Mouse (Mus musculus) T-cell, adult 2 months (primary cell): ENCODE data around the gene Ltc4s.

Experiments used
- DNase-seq: peaks from one replicate; pipeline ENCODE4 v3.0.0; 2022; ENCODE audit warnings: low spot score

The Ltc4s gene

DNA sequence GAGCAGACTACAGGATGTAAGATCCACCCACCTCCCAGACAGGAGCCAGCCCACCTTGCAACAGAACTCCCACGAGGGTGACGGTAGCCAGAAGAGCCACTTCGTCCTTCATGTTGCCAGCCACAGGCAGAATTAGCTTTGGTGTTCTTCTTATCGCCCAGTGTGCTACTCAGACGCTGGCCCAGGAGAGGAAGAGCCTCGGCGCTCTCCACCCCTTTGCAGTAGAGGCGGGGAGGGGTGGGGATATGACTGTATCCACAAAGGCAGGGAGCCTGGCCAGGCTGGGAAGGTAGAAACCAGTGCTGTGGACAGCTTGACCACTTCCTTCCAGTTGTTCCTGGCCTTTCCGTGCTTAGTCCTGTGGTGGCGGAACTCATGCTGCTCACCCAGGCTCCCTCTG lies at the start of gene Ltc4s:
Gene Ltc4s (minus strand): TSS at position 293 of the 400 bp plus-strand sequence.
- DNase-seq, result no peak

DNA sequence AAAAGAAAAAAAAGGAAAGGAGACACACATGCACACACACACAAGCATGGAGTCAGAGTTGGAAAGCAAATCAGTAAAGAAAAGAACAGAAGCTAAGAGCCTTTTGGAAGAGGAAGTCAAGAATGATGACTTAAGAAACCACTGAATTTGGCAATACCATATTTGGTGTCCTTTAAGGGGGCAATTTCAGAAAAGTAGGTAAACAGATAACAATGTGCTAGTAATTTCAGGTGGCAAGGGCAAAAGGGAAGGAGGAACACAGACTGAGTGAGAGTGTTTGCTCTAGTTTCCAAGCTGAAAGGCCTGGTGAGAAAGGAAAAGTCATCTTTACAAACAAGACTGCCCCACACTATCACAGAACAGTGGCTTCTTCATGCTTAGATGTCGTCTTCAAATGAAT lies 48.0 kb upstream of the Ltc4s start:
- no peak for DNase-seq

DNA sequence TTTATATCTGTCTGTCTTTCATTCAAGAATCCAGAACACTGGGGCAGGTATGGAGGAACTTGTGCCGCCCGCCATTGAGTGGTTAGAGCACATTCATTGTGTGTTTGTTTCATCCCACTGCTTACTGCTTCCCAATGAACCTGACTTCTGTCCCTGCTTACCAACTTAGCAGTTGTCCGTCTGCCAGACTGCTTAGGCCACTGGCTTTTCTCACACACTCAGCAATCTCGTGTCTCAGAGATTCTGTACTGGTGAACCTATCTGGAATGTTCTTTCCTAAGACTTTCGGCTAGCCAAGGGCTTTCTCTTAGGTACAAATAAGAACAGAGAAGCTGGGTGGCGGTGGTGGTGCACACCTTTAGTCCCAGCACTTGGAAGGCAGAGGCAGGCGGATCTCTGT lies 47.3 kb upstream of the Ltc4s start:
- DNase-seq, result no peak

DNA sequence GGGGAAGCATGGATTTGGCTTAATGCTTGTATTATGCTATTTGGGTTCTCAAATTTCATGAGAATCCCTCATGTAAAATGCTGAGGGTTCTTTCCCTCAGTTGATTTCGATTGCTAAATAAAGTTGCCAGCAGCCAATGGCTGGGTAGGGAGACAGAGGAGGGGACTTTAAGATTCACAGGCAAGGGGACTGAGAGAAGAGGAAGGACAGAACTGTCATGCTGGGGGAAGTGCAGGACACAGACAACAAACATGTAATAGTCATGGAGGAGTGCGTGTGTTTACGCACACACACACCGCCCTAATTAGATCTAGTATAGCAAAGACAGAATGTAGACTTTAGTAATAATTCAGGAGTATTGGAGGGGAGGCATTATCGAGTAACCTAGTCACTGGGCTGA lies 46.8 kb upstream of the Ltc4s start:
- no peak for DNase-seq

DNA sequence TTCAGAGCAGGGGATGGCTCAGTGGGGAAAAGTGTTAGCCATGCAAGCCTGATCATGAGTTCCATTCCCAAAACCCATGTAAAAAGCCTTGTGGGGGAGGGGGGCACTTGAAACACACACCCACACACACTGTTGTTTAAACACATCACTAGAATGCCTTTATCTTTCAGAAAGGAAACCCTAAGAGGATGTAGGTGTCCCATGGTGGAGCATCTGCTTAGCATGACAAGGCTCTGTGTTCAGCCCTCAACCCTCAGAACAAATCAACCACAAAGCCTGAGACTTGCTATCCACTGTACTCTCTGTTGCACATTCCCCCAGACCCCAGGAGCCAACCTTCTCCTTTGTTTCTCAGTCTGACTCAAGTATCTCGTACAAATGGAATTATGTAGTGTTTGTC lies 41.6 kb upstream of the Ltc4s start:
- peak; percentile 46 for DNase-seq

DNA sequence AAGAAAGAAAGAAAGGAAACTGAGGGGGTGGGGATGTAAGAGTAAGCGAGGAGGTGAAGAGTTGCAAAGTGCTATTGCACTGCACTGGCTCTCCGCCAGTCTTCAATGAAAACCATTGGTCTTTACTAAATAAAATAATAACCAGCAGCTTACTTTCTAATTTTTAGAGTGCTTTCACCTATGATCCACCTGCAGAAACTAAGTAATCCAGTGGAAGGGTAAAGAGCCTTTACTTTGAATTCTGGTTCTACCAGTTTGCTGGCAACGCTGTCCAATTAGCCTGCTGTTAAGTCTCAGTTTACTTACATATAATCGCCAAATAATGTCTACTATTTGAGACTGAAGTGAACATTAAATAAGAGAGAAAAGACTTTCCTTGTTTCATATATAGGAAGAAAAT lies 40.6 kb upstream of the Ltc4s start:
- no peak for DNase-seq

DNA sequence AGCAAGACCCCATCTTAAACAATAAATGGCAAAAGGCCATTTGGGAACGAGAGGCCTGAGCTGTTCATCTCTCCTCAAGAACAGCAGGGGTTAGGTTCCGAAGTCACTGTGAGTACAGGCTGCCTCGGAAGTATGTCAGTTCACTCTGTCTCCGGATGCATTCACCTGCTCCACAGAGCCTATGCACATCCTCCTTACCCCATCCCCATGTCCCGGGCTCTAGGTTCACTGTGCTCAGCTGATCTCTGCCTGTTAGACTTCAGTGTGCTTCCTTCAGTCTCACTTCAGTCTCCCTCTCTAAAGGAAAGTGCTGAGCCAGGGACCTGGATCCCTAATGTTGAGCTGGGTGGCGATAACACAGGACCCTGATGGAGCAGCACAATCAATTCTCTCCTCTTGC lies 39.3 kb upstream of the Ltc4s start:
- no peak for DNase-seq

DNA sequence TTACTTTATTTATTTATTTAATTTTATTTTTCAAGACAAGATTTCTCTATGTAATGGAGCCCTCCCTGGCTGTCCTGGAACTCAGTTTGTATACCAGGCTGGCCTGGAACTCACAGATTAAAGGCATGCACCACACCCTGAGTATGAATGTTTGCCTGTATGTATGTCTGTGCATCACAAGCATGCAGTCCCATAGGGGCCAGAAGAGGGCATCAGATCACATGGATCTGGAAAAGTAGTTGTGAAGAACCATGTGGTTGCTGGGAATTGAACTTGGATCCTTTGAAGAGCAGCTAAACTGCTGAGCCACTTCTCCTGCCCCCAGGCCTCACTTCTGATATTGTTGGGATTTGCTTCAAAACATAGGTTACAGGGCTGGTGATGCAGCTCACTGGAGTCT lies 38.6 kb upstream of the Ltc4s start:
- DNase-seq, result no peak

DNA sequence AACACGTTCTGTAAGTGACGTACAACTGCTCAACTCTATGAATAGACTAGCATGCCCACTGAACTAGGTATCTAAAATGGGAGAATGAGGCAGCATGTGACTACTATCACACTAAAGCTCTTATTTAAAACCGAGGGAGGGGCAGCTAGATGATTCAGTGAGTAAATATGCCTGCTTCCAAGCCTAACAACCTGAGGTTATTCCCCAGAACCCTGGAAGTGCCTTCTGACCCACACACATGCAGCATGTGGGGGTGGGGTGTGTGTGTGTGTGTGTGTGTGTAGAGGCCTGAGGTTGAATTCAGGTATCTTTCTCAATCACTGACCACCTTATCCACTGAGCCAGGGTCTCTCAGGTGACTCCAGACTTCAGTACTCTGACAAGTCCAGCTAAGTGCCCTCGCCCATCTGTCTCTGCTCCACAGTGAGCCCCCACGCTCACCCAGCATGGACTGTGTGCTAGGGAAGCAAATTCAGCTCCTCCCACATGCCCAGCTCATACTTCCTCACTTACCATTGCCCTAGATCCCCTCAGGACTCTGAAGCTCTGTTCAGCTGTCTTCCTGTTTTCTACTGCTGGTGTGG lies 37.2 kb upstream of the Ltc4s start:
- no peak for DNase-seq

DNA sequence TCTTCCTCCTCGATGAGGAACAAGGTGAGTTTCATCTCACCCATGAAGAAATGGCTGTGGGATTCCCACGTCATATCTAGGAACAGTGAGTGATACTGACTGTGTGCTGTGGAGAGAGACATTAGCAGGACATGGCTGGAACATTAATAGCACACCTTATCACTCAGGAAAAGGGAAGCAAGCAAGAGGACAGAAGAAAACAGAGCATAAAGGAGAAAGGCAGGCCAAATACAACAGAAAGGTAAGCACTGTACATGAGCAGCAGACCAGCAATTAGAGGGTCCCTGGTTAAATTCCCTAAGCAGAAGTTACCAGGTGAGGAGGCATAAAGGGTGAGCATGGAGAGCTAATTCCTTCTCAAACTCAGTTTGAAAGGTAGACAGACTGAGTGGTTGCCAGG lies 36.7 kb upstream of the Ltc4s start:
- DNase-seq, result no peak

DNA sequence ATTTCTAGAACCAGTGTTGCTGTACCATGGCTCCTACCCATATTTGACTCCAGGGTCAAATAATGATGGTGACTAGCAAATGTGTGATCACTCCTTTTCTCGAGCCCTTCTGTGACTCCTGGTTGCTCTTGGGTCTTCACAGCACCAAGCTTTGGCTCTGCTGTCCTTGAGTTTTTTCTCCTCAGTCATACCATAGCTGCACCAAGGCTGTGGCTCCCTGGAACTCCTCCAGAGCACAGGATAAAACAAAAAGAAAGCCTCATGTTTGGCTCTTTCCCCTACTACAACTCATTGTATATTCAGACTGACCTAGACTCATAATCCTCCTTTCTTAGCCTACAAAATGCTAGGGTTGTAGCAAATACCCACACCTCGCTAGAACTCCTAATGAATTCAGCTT lies 34.4 kb upstream of the Ltc4s start:
- no peak for DNase-seq

DNA sequence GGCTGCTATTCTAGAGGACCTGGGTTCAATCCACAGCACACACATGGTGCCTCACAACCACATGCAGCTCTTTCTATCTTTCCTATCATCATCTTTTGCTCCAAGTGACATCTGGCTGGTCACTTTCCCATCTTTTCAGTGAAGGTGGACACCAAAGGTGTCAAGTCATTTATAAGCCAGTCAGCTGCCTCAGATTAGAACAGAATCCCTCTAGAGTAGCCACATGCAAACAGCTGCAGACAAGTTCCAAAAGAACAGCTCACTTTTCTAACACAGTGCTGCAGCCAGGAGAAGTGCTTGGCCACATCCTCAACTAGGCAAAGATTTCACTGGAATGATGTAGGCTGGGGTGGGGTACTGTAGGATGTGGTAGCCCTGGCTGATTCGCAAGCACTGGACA lies 31.5 kb upstream of the Ltc4s start:
- no peak for DNase-seq

DNA sequence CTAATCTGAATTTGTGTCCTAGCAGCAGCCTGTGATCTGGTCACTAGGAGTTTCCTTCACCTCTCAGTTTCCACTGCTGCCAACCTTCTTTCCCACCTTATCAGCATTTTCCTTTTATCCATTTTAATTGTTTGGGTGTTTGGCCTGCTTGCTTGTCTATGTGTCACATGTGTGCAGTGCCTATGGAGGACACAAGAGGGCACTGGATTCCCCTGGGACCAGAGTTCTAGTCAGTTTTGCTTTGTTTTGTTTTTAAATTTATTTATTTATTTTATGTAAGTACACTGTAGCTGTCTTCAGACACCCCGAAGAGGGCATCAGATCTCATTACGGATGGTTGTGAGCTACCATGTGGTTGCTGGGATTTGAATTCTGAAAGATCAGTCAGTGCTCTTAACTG lies 30.7 kb upstream of the Ltc4s start:
- peak; percentile 33 for DNase-seq

DNA sequence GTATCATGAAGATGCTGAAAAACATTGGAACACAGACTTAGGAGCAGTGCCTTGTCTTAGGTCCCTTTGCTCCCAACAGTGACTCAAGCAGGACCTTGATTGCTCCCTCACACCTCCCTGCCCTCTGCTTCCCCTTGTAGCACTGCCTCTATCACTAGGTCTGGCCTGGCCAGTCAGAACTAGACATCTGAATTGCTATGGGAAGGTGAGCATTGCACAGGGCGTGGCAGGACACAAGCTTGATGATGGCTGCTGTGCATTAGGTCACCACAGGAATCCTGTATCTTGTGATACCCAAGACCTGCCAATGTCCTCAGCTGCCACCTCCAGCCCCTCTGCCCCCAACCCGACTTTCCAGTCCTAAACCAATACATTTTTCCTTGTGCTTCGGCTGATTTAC lies 28.6 kb upstream of the Ltc4s start:
- DNase-seq, result no peak

DNA sequence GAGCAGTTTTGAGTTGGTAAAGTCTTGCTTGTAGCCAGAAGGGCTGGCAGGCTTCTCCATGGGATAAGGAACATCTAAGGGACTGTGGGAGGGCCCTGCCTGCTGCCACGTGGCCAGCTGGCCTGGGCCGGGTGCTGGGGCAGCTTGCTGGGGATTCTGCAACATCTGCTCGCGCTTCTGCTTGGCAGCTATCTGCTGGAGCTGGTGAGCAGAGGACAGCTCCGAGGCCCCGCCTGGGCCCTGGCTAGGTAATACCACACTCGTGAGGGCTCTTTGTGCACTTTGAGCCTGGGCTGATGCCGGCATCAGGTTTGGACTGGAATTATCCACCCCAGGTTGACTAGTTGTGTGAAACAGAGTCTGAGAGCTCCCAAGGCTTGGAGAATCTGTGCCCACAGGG lies 27.5 kb upstream of the Ltc4s start:
- DNase-seq, result no peak

DNA sequence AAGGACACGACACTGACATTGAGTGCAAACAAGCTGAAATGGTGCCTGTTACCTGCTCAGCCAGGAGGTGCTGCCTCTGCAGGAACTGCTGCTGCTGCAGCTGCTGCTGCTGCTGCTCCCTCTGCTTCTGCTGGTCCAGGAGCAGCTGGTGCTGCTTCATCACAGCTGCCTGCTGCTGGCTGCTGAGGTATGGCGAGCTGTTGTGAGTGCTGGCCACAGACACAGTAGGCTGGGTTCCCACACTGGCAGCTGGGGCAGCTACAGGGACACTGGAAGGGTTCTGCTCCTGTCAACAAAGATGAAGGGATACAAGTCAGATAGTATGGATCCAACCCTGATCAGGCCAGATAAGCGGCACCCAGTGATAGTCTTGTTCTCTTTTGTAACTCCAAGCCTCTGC lies 24.8 kb upstream of the Ltc4s start:
- no peak for DNase-seq

DNA sequence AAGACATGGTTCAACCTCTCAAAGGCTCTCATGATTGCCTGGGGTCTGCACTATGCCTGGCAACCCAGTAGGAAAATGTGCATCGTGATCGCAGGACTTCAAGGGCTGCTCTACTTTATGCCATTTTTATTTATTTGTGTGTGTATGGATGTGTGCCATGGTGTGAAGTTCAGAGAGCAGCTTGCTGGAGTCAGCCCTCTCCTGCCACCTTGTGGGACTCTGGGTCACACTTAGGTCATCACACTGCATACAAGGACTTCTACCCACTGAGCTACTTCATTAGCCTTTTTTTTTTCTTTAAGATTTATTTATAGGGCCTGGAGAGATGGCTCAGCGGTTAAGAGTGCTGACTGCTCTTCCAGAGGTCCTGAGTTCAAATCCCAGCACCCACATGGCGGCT lies 23.6 kb upstream of the Ltc4s start:
- no peak for DNase-seq

DNA sequence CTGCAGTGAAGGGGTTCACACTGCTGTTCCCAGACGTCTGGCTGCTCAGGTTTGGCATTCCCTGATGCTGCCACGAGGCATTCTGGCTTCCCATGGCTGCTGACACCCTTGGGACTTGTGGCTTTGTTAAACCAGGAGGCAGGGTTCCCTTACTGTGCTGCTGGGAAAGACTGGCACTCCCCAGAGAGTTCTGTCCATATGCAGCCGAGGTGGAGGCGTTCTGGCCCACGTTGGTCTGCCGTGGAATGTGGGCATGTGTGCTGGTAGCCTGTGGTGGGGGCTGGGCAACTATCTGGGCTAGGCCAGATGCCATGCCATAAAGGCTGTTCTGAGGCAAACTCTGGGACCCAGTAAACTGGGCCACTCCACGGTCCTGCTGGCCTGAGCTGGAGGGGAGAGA lies 19.9 kb upstream of the Ltc4s start:
- DNase-seq, result no peak

DNA sequence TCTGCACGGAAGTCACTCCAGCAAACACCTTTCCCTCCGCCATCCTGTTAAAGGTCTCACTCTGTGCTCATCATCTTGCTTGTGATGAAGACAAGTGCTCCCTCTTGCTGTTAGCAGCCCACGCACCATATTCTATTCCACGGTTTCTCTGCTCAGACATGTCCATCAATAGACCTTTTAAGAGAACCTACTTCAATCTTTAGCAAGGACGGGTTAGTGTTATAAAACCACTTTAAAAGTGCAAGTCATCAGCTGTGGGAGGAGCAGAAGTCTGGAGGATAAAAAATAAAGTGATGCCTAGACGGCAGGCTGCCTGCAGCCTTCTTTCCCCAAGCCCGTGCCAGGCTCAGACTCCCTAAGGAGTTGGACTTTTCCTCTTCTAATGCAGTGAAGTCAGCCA lies 18.2 kb upstream of the Ltc4s start:
- no peak for DNase-seq

DNA sequence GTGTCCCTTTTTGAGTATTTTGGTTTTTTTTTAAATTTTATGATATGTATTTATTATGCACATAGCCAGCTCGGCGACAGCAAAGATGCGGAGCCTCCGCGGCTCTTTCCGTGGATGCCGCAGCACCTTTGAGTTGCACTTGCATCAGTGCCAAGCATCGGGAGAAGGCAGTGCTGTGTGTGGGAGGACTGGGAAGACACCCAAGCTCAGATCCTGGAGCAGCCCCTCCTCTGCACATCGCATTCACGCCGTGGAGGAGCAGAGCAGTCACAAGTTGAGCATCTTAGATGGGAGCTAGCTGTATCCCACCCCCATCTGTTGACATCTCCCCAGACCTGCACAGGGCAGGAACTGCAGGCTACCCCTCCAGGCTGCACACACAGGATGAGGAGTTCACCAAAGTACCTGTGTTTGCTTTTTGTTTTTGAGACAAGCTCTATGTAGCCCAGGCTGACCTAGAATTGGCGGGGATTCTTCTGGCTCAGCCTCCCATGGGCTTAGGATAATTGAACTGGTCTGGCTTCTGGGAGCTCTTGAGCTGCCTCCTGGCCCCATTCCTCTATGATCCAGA lies 15.7 kb upstream of the Ltc4s start:
- no peak for DNase-seq

DNA sequence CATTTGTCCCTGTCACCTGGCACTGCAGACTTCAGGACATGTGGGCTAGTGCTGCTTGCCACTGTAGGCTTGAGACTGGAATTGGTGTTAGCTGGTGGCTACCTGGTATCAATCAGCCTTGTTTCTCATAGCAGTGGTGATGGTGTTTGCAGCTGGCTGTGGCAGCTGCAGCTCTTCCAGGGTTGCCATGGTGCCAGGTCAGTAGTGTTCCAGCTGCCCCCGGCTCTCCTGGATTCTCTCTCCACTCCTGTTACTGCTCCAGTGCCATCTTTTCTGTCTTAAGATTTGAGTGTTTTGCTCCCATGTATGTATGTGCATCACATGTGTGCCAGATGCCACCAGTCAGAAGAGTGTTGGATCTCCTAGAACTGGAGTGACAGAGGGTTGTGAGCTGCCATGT lies 15.0 kb upstream of the Ltc4s start:
- no peak for DNase-seq

DNA sequence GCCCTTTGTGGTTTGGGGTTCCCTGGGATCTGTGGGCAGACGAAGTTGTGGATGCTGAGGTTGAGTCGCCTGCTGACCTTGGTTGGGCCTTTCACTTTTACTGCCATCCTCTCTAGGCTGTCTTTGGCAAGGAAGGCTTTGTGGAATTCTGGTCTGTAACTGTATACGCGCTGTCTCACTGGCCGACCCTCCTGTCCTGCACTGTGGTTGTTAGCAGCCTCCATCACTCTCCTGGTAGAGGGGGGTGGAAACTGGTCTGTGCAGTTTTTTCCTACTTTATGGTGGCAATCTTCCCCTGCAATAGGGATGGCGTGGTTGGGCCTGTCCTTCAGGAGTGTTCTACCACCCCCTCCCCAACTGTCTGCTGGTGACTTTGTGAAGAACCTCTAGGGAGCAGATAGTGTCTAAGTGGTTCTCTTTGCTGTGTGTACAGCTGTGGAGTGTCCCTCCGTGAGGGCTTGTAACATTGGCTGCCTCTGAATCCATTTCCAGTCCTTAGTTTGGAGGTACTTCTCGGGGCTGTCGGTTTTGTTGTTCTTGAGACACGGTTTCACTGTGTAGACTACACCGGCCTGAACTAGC lies 14.4 kb upstream of the Ltc4s start:
- DNase-seq, result no peak

DNA sequence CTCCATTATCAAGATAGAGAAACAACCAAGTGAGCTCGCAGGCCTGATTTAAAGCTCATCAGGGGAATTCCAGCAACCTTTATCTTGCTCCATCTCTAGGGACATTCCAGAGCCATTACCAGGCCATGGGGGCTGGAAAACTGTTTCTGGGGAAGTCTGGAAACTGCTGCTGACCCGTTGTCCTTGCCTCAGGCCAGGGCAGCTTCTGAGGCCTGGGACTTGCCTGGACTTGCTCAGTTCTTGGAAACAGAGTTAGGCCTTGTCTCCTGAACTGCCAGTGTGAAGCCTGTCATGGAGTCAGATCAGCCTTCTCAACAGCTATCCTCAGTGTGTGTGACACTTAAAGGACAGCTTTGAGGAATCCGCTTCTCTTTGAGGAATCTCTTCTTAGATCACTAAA lies 13.8 kb upstream of the Ltc4s start:
- DNase-seq, result no peak

DNA sequence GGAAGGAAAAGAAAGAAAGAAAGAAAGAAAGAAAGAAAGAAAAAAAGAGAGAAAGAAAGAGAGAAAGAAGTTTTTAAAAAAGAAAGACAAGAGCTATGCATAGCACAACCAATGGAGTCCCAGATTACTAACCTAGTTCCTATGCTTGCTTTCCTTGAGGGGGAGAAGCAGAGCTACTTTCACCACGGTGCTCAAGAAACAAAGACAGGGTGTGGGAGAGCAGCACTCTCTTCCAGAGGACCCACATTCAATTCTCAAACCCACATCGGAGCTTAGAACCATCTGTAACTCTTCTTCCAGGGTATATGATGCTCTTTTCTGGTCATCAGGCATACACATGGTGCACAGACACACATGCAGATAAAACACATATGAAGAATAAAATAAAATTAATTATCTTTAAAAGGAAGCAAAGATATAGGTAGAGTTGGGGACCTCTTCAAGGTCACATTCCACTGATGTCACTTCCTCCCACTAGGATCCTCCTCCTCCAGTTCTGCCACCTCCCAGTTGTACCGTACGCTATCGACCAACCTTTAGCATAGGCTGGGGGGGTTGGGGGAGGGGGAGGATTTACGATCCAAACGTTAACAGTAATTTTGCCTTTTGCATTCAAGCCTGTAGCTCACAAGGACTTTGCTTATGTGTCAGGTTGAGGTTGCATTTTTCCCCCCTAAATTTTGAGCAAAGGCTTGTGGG lies 10.2 kb upstream of the Ltc4s start:
- DNase-seq, result no peak
